Mouse (Mus musculus): ENCODE results near the gene Ddx43.

DNA sequence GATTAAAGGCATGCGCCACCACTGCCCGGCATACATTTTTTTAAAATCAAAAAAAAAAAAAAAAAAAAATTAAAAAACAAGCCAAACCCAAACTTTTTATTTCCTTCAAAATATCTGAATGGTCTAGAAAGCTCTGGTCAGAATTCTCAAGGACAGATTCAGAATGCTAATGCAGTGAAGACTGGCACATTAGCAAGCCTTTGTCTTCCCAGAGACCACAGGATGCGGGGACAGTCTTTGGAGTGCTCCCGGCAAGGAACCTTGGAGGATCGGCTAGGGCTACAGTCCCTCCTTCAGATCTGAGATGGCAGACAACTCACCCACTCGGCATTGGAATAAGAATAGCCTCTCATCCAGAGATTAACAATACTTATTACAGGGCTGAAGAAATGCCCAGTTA lies 30.9 kb upstream of the Ddx43 start:
- TF ChIP-seq EP300 (IDR thresholded peaks at IDR 0.05; ENCODE audit: insufficient read depth, low read depth, low read length): peak; percentile 99
- no peak for TF ChIP-seq CTCF (IDR thresholded peaks at IDR 0.05; ENCODE audit: low read depth, low read length)
